ENCODE assay signal across 23 mouse cellular contexts in genomic region chr7:3300891-3301627, GRCm38 (mm10). TPM values are rescaled to one million over a fixed set of nuclear protein-coding genes. Genes with fewer than 3 reads are reported as not detected.
A peak's percentile ranks its signal among the peaks of the same experiment; 100 is the strongest.
DNase-seq lines count a peak whose midpoint lies in the region; ATAC-seq lines count a peak whose summit lies in the region.
"Had no signal": no experiment of that assay in that cellular context is flagged by ENCODE, and none has a peak within 500 bp of the region (broad histone marks: within the 10 kb centered on the region; RNA-seq: fewer than 3 reads in every experiment).

No protein-coding gene starts in this region.

- H3K36me3 ChIP-seq in heart, embryonic 16.5 days (ENCODE audit: control insufficient read depth, insufficient read depth) = peaks cover 34% of the 10 kb centered on the region
- H3K36me3 ChIP-seq in midbrain, embryonic 12.5 days = peaks cover 22% of the 10 kb centered on the region
- H3K36me3 ChIP-seq in midbrain, embryonic 15.5 days (replicated peaks) = peaks cover 13% of the 10 kb centered on the region

- H3K4me2 ChIP-seq in heart, embryonic 16.5 days (ENCODE audit: low read depth, low read length) = peak overlapping the region; percentile 75
- H3K4me2 ChIP-seq in midbrain, embryonic 12.5 days (replicated peaks) = 0 out of 2 replicates have a peak overlapping the region, but pooled peaks have one; percentile 91
- H3K4me2 ChIP-seq in midbrain, embryonic 15.5 days = no peak overlapping the region

- no peak overlapping the region for H3K27ac ChIP-seq in heart, embryonic 16.5 days (ENCODE audit: low read length)
- no peak overlapping the region for H3K27ac ChIP-seq in midbrain, embryonic 12.5 days (replicated peaks)
- no peak overlapping the region for H3K27ac ChIP-seq in midbrain, embryonic 15.5 days
- H3K27ac ChIP-seq: embryonic facial prominence, embryonic 12.5 days; forebrain, embryonic 12.5 days; hindbrain, postnatal 0 days; limb, embryonic 12.5 days; liver, embryonic 12.5 days had no signal

- intact Hi-C loops in heart, postnatal 14 days (cut with DNase I) = loop anchor here (5.0 kb wide), 1 partner anchor 34 kb away; no protein-coding TSS in a partner anchor
- intact Hi-C loops in left cerebral cortex, postnatal 25 days (cut with DNase I) = loop anchor here (5.0 kb wide), 2 partner anchors 39 to 79 kb away; no protein-coding TSS in a partner anchor

- no peak overlapping the region for H3K4me3 ChIP-seq in heart, embryonic 16.5 days (ENCODE audit: low read length)
- no peak overlapping the region for H3K4me3 ChIP-seq in midbrain, embryonic 12.5 days
- no peak overlapping the region for H3K4me3 ChIP-seq in midbrain, embryonic 15.5 days
- H3K4me3 ChIP-seq: erythroblast, embryonic 14.5 days had no signal

- H3K9ac ChIP-seq in heart, embryonic 16.5 days (ENCODE audit: low read length) = no peak overlapping the region
- no peak overlapping the region for H3K9ac ChIP-seq in midbrain, embryonic 12.5 days (replicated peaks)
- no peak overlapping the region for H3K9ac ChIP-seq in midbrain, embryonic 15.5 days
- H3K9ac ChIP-seq: forebrain, embryonic 12.5 days; liver, embryonic 12.5 days had no signal

- no peaks in the 10 kb centered on the region for H3K9me3 ChIP-seq in heart, embryonic 16.5 days (replicated peaks; ENCODE audit: control insufficient read depth, low read length)
- H3K9me3 ChIP-seq in midbrain, embryonic 12.5 days = no peaks in the 10 kb centered on the region
- H3K9me3 ChIP-seq in midbrain, embryonic 15.5 days = no peaks in the 10 kb centered on the region
- H3K9me3 ChIP-seq: embryonic facial prominence, embryonic 12.5 days; forebrain, embryonic 12.5 days; limb, embryonic 12.5 days; liver, embryonic 12.5 days; megakaryocyte, embryonic 14.5 days had no signal

- peaks cover 14% of the 10 kb centered on the region for H3K27me3 ChIP-seq in heart, embryonic 16.5 days (ENCODE audit: control insufficient read depth, insufficient read depth, low read length)
- H3K27me3 ChIP-seq in midbrain, embryonic 12.5 days = peaks cover 62% of the 10 kb centered on the region
- peaks cover 15% of the 10 kb centered on the region for H3K27me3 ChIP-seq in midbrain, embryonic 15.5 days (replicated peaks)

- WGBS in heart, embryonic 16.5 days = 50% methylated on average over 8 of the region's 8 CpGs
- WGBS in midbrain, embryonic 12.5 days = 73% methylated on average over 8 of the region's 8 CpGs
- WGBS in midbrain, embryonic 15.5 days = 76% methylated on average over 8 of the region's 8 CpGs

- no peak for ATAC-seq in heart, embryonic 16.5 days (replicated peaks; ENCODE audit: extremely low read depth, insufficient read depth, low FRiP score)
- ATAC-seq in midbrain, embryonic 12.5 days (ENCODE audit: low FRiP score, low read depth) = no peak
- ATAC-seq in midbrain, embryonic 15.5 days (replicated peaks) = no peak
- ATAC-seq: liver, embryonic 12.5 days had no signal

- DNase-seq in heart, adult 11 months = peak; percentile 90
- DNase-seq in heart, postnatal 14 days = no peak
- DNase-seq in heart, adult 9 months (ENCODE audit: low spot score in 2 of 2) = no peak
- DNase-seq in left cerebral cortex, postnatal 25 days (ENCODE audit: low spot score in 2 of 2) = no peak
- no peak for DNase-seq in right cerebral cortex, postnatal 25 days
- DNase-seq: kidney, adult 9 months; layer of hippocampus, postnatal 36 days; spleen, adult 18-20 months had no signal

- H3K4me1 ChIP-seq in heart, embryonic 16.5 days (ENCODE audit: control insufficient read depth, insufficient read depth, low read length) = peaks cover 59% of the 10 kb centered on the region
- peaks cover 33% of the 10 kb centered on the region for H3K4me1 ChIP-seq in midbrain, embryonic 12.5 days
- peaks cover 39% of the 10 kb centered on the region for H3K4me1 ChIP-seq in midbrain, embryonic 15.5 days

RNA-seq across cellular contexts. Expression of gene Prkcg, which starts 12.1 kb away (rescaled TPM):
- 1 to 10 TPM; 3.2 to 3.5 TPM for total RNA-seq in heart, postnatal 14 days (2021)
- 0.32 and 0.33 TPM in 2 replicates for polyA plus RNA-seq in heart, embryonic 16.5 days (2015; fragmentation: Nextera tagmentation; extraction: Ambion mirVana)
- 0.48 and 2.4 TPM in 2 replicates for polyA plus RNA-seq in midbrain, embryonic 12.5 days (2016; fragmentation: Nextera tagmentation; extraction: Ambion mirVana)
- polyA plus RNA-seq in midbrain, embryonic 15.5 days (2015; fragmentation: Nextera tagmentation; extraction: Ambion mirVana) = 2.3 and 2.4 TPM in 2 replicates
- 100 to 1,000 TPM; 265 to 294 TPM for total RNA-seq in left cerebral cortex, postnatal 25 days (2021)
- total RNA-seq: hematopoietic stem cell, adult 5-6 weeks; MEL had no signal
- polyA plus RNA-seq: erythroblast, embryonic 14.5 days; limb, embryonic 12.5 days had no signal

RNA-seq across cellular contexts. Expression of gene Myadm, which starts 12.2 kb away (rescaled TPM):
- 100 to 1,000 TPM; 196 to 216 TPM for total RNA-seq in heart, postnatal 14 days (2021)
- 220 and 238 TPM in 2 replicates for polyA plus RNA-seq in heart, embryonic 16.5 days (2015; fragmentation: Nextera tagmentation; extraction: Ambion mirVana)
- 30.2 and 31.7 TPM in 2 replicates for polyA plus RNA-seq in midbrain, embryonic 12.5 days (2016; fragmentation: Nextera tagmentation; extraction: Ambion mirVana)
- 33.3 and 34.5 TPM in 2 replicates for polyA plus RNA-seq in midbrain, embryonic 15.5 days (2015; fragmentation: Nextera tagmentation; extraction: Ambion mirVana)
- total RNA-seq in left cerebral cortex, postnatal 25 days (2021) = 10 to 100 TPM; 68.0 to 83.2 TPM
- polyA plus RNA-seq: erythroblast, embryonic 14.5 days had no signal

RNA-seq across cellular contexts. Expression of gene Cacng7, which starts 31.7 kb away (rescaled TPM):
- 1 to 10 TPM; 5.3 to 5.6 TPM for total RNA-seq in heart, postnatal 14 days (2021)
- polyA plus RNA-seq in heart, embryonic 16.5 days (2015; fragmentation: Nextera tagmentation; extraction: Ambion mirVana) = 0.16 TPM in 1 of 2 replicates, not detected in the other
- 3.5 and 4.2 TPM in 2 replicates for polyA plus RNA-seq in midbrain, embryonic 12.5 days (2016; fragmentation: Nextera tagmentation; extraction: Ambion mirVana)
- polyA plus RNA-seq in midbrain, embryonic 15.5 days (2015; fragmentation: Nextera tagmentation; extraction: Ambion mirVana) = 4.0 TPM in 2 replicates
- 100 to 1,000 TPM; 169 to 180 TPM for total RNA-seq in left cerebral cortex, postnatal 25 days (2021)
- total RNA-seq: hematopoietic stem cell, adult 5-6 weeks; neutrophil, adult 5-6 weeks had no signal
- polyA plus RNA-seq: erythroblast, embryonic 14.5 days had no signal

RNA-seq across cellular contexts. Expression of gene Nlrp12, which starts 51.5 kb away (rescaled TPM):
- total RNA-seq in heart, postnatal 14 days (2021) = not detected
- not detected in 2 replicates for polyA plus RNA-seq in heart, embryonic 16.5 days (2015; fragmentation: Nextera tagmentation; extraction: Ambion mirVana)
- polyA plus RNA-seq in midbrain, embryonic 12.5 days (2016; fragmentation: Nextera tagmentation; extraction: Ambion mirVana) = not detected in 2 replicates
- polyA plus RNA-seq in midbrain, embryonic 15.5 days (2015; fragmentation: Nextera tagmentation; extraction: Ambion mirVana) = 0.05 TPM in 2 replicates
- total RNA-seq in left cerebral cortex, postnatal 25 days (2021) = under 1 TPM in 1 of 2 experiments, not detected in 1; 0.07 TPM
- total RNA-seq: MEL had no signal
- polyA plus RNA-seq: erythroblast, embryonic 14.5 days; forebrain, embryonic 12.5 days; intestine, embryonic 16.5 days; limb, embryonic 12.5 days; liver, embryonic 12.5 days; urinary bladder, adult 2 months had no signal
